Mouse (Mus musculus) liver, adult 2 months (tissue): ENCODE measurements around the gene Fut8.

Experiments used
- CTCF ChIP-seq: fragments of 200-500 bp; IDR thresholded peaks from 2 replicates; pipeline ENCODE4 v1.5.1; 2011; ENCODE audit warnings: low read depth, low read length, control low read depth
- POLR2A ChIP-seq: fragments of 200-500 bp; IDR thresholded peaks from 2 replicates; pipeline ENCODE4 v1.6.1; 2011; ENCODE audit warnings: low read length, control low read depth; ENCODE audit not compliant: insufficient read depth; ENCODE audit errors: extremely low read depth

DNA sequence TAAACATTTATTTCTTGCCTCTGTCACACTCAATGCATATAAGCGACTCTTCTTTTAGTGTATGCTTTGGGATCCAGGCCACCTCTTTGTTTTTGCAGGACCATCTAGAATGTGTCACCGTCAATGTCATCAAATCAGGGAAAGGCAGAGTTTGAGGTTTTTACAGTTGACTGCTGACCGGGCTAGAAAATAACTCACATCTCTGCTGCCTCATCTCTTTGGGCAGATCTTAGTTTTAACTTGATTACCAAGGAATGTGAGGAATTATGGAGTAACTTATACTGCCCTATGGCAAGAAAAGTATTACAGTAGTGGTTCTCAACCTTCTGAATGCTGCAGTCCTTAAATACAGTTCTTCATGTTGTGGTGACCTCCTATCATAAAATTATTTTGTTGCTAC, 12.2 kb upstream of the Fut8 start:
- TF ChIP-seq CTCF (no peak), POLR2A (no peak)
